Mouse (Mus musculus): ENCODE measurements at regions not wholly inside any gene's neighbourhood (a gene's known extent, or its start where the extent isn't known, plus 50 kb on each side); places are given as distances from the start of the nearest gene placed in this dataset.

GRCm38 (mm10) chr2:138937165-138937564 is 556.5 kb upstream of the Sptlc3 start:
- Histone ChIP-seq H3K27ac (ENCODE audit: low read depth) (no peak overlapping the region), H3K9ac (no peak overlapping the region), H3K27me3 (ENCODE audit: insufficient read depth, low read length) (no peaks in the 10 kb centered on the region), H3K4me3 (ENCODE audit: low read depth, low read length) (no peak overlapping the region), H3K4me1 (ENCODE audit: insufficient read depth) (no peaks in the 10 kb centered on the region), H3K36me3 (ENCODE audit: insufficient read depth) (no peaks in the 10 kb centered on the region), H3K4me2 (no peak overlapping the region), H3K9me3 (ENCODE audit: low read depth, low read length) (no peaks in the 10 kb centered on the region)
- WGBS = 77% methylated on average over 2 of the region's 2 CpGs
- DNase-seq (peak; percentile 6), ATAC-seq (ENCODE audit: insufficient read depth) (no peak)
- no peak for TF ChIP-seq CTCF (IDR thresholded peaks at IDR 0.05; ENCODE audit: low read depth)

- 85% methylated on average over 2 of the region's 2 CpGs for WGBS
- no peaks in the 10 kb centered on the region for H3K27me3 ChIP-seq (ENCODE audit: insufficient read depth, low read length)
- no peak for TF ChIP-seq CTCF (IDR thresholded peaks at IDR 0.05; ENCODE audit: low read depth)
- H3K36me3 ChIP-seq (ENCODE audit: insufficient read depth) = no peaks in the 10 kb centered on the region
- DNase-seq = no peak
- H3K9me3 ChIP-seq (ENCODE audit: low read depth, low read length) = no peaks in the 10 kb centered on the region
- H3K4me3 ChIP-seq (ENCODE audit: low read depth, low read length) = no peak overlapping the region
- H3K4me2 ChIP-seq = no peak overlapping the region
- no peak for ATAC-seq (ENCODE audit: insufficient read depth)
- H3K9ac ChIP-seq = no peak overlapping the region
- H3K27ac ChIP-seq (ENCODE audit: low read depth) = no peak overlapping the region
- no peaks in the 10 kb centered on the region for H3K4me1 ChIP-seq (ENCODE audit: insufficient read depth)
Measured at GRCm38 (mm10) chr2:138939367-138939766, 554.3 kb upstream of the Sptlc3 start.

DNA sequence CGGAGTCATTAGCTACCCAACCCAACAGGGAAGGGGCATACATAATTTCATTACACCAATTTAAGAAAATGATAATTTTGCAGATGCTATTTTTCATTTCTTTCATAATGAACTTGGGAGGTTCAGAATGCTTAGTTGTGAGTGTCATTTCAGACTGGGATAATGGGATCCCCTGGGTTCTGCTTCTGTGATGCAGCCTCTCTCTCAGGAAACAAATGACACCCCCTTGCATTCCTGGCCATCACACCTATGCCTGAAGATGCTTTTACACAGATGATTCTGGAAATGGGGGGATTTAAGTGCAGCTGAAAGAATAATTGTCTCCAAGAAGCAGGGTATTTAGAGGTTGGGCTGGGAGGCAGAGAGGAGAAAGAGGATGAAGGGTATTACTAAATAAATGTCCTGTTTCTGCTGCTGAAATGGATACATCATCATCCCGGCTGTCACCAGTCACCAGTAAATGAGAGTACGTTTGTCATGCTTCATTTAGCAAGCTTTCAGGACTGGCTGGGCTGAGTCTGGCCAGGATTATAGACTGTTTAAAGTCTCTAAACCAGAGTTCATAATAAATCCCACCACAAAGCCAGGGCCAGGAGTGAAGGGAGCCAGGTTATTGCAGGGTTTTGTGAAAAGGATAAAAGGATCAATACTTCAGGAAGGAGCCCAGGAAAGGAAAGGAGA is 527.5 kb upstream of the Sptlc3 start:
- Histone ChIP-seq H3K9ac (no peak overlapping the region), H3K27me3 (ENCODE audit: insufficient read depth, low read length) (no peaks in the 10 kb centered on the region), H3K36me3 (ENCODE audit: insufficient read depth) (no peaks in the 10 kb centered on the region), H3K4me2 (no peak overlapping the region), H3K27ac (ENCODE audit: low read depth) (no peak overlapping the region), H3K9me3 (ENCODE audit: low read depth, low read length) (no peaks in the 10 kb centered on the region), H3K4me3 (ENCODE audit: low read depth, low read length) (no peak overlapping the region), H3K4me1 (ENCODE audit: insufficient read depth) (no peaks in the 10 kb centered on the region)
- TF ChIP-seq CTCF (IDR thresholded peaks at IDR 0.05; ENCODE audit: low read depth) = no peak
- no peak for DNase-seq
- no peak for ATAC-seq (ENCODE audit: insufficient read depth)
- 59% methylated on average over 3 of the region's 3 CpGs for WGBS

- TF ChIP-seq CTCF (IDR thresholded peaks at IDR 0.05; ENCODE audit: low read depth) = no peak
- Histone ChIP-seq H3K4me1 (ENCODE audit: insufficient read depth) (no peaks in the 10 kb centered on the region), H3K36me3 (ENCODE audit: insufficient read depth) (no peaks in the 10 kb centered on the region), H3K9ac (no peak overlapping the region), H3K27ac (ENCODE audit: low read depth) (no peak overlapping the region), H3K4me3 (ENCODE audit: low read depth, low read length) (no peak overlapping the region), H3K27me3 (ENCODE audit: insufficient read depth, low read length) (no peaks in the 10 kb centered on the region), H3K4me2 (no peak overlapping the region), H3K9me3 (ENCODE audit: low read depth, low read length) (no peaks in the 10 kb centered on the region)
- WGBS = 32% methylated on average over 2 of the region's 2 CpGs
- DNase-seq (peak; percentile 11), ATAC-seq (ENCODE audit: insufficient read depth) (no peak)
Measured at GRCm38 (mm10) chr2:138974548-138974947, 519.2 kb upstream of the Sptlc3 start.

DNA sequence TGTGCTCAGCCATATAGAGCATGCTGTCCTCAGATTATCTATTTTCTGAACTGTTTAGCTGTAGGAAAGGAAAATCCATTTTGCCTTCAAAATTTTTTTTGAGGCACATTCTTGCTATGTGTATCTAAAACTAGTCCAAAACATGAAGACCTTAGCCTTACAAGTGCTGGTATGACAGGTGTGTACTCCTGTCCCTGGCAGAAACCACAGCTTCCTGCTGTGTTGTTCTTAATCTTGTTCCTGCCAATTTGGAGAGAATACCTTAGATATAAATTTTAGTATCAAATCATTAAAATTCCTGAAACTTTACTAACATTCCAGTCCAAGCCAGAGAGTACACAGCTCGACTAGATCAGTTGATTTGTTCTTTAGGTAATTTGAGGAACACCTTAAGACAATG is 503.7 kb upstream of the Sptlc3 start:
- no peak overlapping the region for H3K4me2 ChIP-seq
- H3K27me3 ChIP-seq (ENCODE audit: insufficient read depth, low read length) = no peaks in the 10 kb centered on the region
- H3K36me3 ChIP-seq (ENCODE audit: insufficient read depth) = no peaks in the 10 kb centered on the region
- no peak for TF ChIP-seq CTCF (IDR thresholded peaks at IDR 0.05; ENCODE audit: low read depth)
- H3K27ac ChIP-seq (ENCODE audit: low read depth) = no peak overlapping the region
- no peak for ATAC-seq (ENCODE audit: insufficient read depth)
- no peak overlapping the region for H3K9ac ChIP-seq
- no peak for DNase-seq
- WGBS = 41% methylated on average over 1 of the region's 1 CpGs
- H3K9me3 ChIP-seq (ENCODE audit: low read depth, low read length) = no peaks in the 10 kb centered on the region
- H3K4me1 ChIP-seq (ENCODE audit: insufficient read depth) = no peaks in the 10 kb centered on the region
- no peak overlapping the region for H3K4me3 ChIP-seq (ENCODE audit: low read depth, low read length)

GRCm38 (mm10) chr2:139032105-139032812 is 461.5 kb upstream of the Sptlc3 start:
- ATAC-seq (ENCODE audit: insufficient read depth) = peak; percentile 96
- H3K27ac ChIP-seq (ENCODE audit: low read depth) = peak overlapping the region; percentile 16; the same call in 1 of the 2 replicates

GRCm38 (mm10) chr2:139034800-139035199 is 458.9 kb upstream of the Sptlc3 start:
- H3K4me1 ChIP-seq (ENCODE audit: insufficient read depth) = 0 out of 2 replicates have a peak, but pooled peaks cover 6% of the 10 kb centered on the region
- H3K4me2 ChIP-seq = no peak overlapping the region
- ATAC-seq (ENCODE audit: insufficient read depth) = no peak
- no peaks in the 10 kb centered on the region for H3K36me3 ChIP-seq (ENCODE audit: insufficient read depth)
- H3K27me3 ChIP-seq (ENCODE audit: insufficient read depth, low read length) = no peaks in the 10 kb centered on the region
- WGBS = 46% methylated on average over 3 of the region's 3 CpGs
- no peaks in the 10 kb centered on the region for H3K9me3 ChIP-seq (ENCODE audit: low read depth, low read length)
- peak; percentile 53 for DNase-seq
- TF ChIP-seq CTCF (IDR thresholded peaks at IDR 0.05; ENCODE audit: low read depth) = no peak
- H3K4me3 ChIP-seq (ENCODE audit: low read depth, low read length) = no peak overlapping the region
- H3K9ac ChIP-seq = no peak overlapping the region
- H3K27ac ChIP-seq (ENCODE audit: low read depth) = no peak overlapping the region

More at GRCm38 (mm10) chr2:139032105-139032812, 461.5 kb upstream of the Sptlc3 start:
- TF ChIP-seq CTCF (IDR thresholded peaks at IDR 0.05; ENCODE audit: low read depth) = no peak
- no peaks in the 10 kb centered on the region for H3K27me3 ChIP-seq (ENCODE audit: insufficient read depth, low read length)
- no peak overlapping the region for H3K9ac ChIP-seq
- WGBS = 32% methylated on average over 5 of the region's 5 CpGs
- H3K4me1 ChIP-seq (ENCODE audit: insufficient read depth) = 0 out of 2 replicates have a peak, but pooled peaks cover 6% of the 10 kb centered on the region
- peak; percentile 90 for DNase-seq
- no peak overlapping the region for H3K4me2 ChIP-seq
- H3K9me3 ChIP-seq (ENCODE audit: low read depth, low read length) = no peaks in the 10 kb centered on the region
- H3K36me3 ChIP-seq (ENCODE audit: insufficient read depth) = no peaks in the 10 kb centered on the region
- H3K4me3 ChIP-seq (ENCODE audit: low read depth, low read length) = no peak overlapping the region

All from lung, embryonic 14.5 days (tissue).